Mouse (Mus musculus) right cerebral cortex, postnatal 25 days (tissue): Measurements from ENCODE around the gene Pilra.
A peak's percentile ranks its signal among the peaks of the same experiment; 100 is the strongest.

Experiments
- DNase-seq: peaks from one replicate; pipeline ENCODE4 v3.0.0; 2022

Pilra gene

GRCm38 (mm10) chr5:137822602-137823001 is 13.5 kb downstream of the Pilra start:
- DNase-seq = no peak

- no peak for DNase-seq
Observed at GRCm38 (mm10) chr5:137822126-137822525, 14.0 kb downstream of the Pilra start.

DNA sequence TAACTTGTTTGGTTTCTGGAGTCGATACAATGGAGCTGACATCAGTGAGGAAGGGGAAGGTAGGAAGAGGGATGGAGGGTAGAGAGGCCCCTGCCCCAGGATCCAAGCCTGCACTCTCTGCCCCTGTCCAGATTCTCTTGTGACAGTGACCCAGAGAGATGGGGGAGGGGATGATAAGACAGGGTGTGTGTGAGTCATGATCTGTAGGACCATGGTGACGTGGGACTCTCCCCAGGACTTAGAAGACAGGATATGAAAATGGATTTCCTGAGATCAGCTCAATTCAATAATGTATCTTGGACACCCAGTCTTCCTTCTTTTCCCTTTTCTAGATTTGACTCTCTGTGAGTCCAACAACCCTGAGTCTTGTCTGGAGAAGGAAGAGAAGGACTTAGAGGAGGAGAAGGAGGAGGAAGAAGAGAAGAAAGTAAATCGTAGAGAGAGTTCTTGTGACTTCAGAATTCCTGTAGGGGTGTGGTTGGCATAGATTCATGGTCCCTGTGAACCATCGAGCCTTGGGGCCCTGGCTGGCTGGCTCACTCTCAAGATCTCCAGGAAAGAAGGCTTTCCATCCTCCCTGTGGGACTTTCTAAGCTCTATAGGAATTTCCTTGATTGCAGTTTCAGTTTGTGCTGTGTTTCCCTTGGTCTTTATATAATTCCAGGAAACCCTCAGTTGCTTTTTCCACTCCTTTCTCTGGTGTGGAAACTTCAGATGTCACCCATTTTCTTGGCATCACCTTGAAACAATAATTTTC is 18.4 kb downstream of the Pilra start:
- DNase-seq = no peak

DNA sequence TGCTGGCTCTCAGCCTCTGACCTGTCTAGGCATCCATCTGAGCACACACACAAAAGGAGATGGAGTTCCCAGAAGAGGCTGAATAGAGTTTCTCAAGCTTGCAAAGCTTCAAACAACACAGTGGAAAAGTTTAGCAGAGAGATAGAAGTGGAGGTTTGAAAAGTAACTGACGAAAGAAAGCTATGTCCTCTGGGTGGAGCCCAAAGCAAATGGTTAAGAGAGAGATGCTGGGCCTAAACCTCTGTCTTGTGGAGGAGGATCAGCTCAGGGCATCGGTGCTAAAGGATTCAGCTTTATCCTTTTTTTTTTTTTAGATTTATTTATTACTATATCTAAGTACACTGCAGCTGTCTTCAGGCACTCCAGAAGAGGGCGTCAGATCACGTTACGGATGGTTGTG is 27.8 kb downstream of the Pilra start:
- DNase-seq = no peak

- no peak for DNase-seq
Observed at GRCm38 (mm10) chr5:137806158-137806557, 29.9 kb downstream of the Pilra start.

- no peak for DNase-seq
Observed at GRCm38 (mm10) chr5:137800917-137801316, 35.2 kb downstream of the Pilra start.

DNA sequence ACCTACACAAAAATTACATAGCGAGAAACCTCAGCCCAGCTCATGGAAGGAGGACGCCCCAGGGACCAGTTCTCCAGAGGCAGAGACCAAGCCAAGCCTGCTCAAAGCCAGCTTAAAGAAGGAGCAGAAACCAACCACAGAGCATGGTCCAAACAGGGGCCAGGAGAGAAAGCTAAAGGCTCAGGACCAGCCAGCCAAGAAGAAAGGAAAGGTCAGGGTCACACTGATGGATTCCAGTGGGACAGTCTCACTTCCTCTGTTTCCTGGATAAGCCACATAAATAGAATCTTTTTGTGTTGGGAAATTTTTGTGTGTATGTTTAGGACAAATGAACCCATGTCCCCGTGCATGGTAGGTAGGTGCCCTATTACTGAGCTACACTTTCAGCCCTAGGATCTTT is 39.5 kb downstream of the Pilra start:
- no peak for DNase-seq

DNA sequence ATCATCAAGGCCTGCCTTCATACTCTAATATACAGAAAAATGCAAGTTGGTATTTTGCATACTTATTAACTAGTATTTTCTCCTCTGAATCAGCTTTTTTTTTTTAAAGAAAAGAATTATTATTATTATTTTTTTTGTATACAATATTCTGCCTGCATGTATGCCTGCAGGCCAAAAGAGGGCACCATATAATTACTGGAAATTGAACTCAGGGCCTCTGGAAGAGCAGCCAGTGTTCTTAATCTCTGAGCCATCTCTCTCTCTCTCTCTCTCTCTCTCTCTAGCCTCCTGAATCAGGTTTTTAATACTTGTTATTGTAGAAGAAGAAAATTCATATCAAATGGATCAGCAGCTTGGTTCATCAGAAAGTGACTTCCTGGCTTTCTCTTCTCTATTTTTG is 44.5 kb downstream of the Pilra start:
- no peak for DNase-seq

DNA sequence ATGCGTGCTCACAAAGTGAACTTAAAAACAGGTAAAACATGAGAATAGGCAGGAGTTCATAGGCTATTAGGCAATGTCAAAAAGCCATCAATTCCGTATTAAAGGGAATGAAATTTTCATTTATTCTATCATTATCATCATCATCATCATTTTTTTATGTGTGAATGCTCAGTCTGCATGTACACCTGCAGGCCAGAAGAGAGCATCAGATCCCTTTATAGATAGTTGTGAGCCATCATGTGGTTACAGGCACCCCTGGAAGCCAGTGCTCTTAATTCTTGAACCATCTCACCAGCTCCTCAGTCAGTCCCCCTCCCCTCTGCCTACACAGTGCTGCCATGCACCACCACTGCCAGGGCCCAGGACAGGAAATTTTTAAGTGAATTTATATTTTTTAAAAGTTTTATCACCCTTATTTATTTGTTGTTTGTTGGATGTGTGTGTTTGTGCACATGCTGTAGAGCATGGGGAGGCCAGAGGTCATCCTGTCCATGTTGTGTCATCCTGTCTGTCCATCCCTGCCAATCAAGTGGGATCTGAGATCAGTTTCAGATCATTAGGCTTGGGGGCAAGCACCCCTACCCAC is 47.0 kb downstream of the Pilra start:
- no peak for DNase-seq

GRCm38 (mm10) chr5:137788171-137788570 is 47.9 kb downstream of the Pilra start:
- no peak for DNase-seq

GRCm38 (mm10) chr5:137787151-137787928 is 48.7 kb downstream of the Pilra start, which contains the start of the genes Mepce and Zcwpw1:
Gene Mepce, minus strand, starts transcription at chr5:137787655.
Gene Zcwpw1, plus strand, starts transcription at chr5:137787798.
- DNase-seq = peak; percentile 95

- DNase-seq = peak; percentile 98
Observed at GRCm38 (mm10) chr5:137786109-137786942, 49.8 kb downstream of the Pilra start.

DNA sequence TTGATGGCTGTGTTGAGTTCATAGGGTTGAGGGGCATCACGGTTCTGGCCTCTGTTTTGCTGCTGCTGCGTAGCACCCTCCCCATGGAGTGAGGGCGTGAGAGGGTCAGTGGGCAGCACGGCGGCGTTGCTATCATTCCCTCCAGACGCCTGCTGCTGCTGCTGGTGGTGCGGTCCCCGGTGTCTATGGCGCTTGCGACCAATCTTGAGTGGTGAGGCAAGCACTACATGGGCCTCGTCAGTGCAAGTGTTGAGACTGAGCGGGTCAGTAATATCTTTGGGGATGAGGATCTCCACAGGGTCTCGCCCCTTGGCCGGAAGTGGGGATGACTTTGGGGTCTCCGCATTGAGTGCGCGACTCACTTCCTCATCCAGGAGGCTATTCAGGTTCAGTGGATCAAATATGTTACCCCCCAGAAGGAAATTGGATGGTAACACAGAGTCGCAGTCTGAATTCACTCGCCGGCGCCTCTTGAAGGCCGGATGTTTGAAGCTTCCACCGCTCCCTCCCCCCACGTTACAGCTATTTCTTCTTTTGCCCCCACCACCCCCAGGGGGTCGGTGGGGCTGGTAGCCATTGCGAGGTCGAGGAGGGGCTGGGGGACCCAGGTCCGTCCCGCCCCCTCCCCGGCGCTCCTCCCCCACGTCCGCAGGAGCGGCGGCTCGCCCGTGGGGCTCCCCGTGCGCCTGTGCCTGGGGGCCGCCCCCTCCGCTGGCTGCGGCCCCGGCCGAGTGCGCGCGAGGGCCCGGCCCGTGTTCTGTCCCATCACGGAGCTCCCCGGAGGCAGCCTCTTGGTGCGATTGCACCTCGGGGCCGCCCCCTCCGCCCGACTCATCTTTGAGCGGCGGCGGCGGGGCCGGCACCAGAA is 50.7 kb downstream of the Pilra start:
- DNase-seq = no peak

DNA sequence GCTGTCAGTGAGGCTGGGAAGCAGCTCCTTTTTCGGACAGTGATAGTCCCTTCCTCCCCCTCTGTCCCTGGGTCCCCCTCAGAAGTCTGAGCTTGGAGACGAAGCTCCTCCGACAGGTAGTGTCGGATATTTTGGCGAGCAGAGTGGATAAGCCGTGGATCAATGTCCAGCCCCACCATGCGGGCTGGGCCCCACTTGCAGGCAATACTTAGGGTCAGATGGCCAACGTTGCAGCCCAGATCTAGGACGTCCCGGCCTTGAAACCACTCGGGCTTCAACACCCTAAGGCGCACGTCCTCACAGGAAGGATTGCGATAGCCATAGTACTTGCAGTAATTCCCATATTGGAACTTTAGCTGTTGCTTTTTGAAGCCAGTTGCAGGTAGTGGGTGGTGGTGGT is 51.5 kb downstream of the Pilra start:
- DNase-seq = no peak

GRCm38 (mm10) chr5:137783901-137784540 is 52.1 kb downstream of the Pilra start:
- no peak for DNase-seq

DNA sequence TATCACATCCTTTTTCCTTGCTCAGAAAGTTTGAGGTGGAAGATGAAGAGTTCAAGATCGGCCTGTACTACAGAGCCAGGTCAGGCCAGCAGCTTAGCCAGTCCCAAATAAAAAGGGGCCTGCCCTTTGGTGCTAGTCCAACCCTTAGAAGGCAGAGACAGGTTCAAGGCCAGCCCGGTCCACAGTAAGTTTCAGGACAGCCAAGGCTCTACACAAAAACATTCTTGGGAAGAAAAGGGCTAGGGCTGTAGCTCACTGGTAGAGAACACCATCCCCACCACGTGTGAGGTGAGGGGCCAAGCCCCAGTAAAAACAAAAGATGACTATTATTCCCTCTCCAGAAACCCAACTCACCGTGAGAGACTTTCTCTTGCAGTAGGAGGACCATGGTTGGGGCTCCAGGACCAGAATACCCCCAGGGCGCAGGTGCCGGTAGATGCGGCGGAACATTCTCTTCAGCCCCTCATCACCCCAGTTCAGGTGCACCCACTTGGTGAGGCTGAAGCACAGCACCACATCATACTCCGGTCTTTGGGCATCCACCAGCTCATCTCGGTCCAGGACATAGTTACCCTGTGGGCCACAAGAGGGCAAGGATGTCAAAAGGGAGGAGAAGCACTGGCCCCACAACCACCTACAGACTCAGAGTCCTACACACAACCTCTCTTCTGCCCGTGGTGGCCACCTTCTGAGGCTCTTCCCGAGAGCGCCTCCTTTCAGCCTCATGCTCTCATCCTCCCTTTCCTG is 53.1 kb downstream of the Pilra start:
- DNase-seq = no peak

GRCm38 (mm10) chr5:137781661-137782060 is 54.4 kb downstream of the Pilra start:
- DNase-seq = no peak

DNA sequence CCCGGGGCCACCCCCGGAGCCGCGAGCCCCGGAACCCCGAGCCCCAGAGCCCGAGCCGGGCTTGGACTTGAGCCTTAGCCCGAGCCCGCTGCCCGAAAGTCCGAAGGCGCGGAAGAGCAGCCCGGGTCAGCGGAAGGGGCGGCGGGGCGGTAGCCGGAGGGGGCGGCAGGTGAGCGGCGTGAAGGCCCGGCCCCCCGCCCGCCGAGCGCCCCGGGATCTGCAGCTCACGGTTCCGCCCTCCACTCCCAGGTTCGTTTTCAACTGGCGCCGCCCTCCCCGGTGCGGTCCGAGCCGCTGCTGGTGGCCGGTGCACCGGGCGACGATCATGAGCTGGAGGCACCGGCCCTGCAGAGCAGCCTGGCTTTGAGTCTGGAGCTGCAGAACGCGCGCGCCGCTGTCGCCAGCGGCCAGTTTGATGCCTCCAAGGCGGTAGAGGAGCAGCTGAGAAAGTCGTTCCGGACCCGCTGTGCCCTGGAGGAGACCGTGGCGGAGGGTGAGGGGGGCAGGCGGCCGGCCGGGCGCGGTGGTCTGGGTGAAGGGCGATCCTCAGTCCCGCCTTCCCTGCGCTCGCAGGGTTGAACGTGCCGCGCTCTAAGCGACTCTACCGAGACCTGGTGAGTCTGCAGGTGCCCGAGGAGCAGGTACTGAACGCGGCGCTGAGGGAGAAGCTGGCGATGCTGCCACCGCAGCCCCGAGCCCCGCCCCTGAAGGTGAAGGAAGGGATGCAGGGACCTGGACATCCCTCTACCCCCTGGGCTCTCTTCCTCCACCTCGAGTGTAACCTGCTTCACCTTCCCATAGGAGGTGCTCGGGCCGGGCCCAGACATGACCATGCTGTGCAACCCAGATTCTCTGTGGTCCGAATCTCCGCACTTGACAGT is 56.8 kb downstream of the Pilra start:
- peak; percentile 21 for DNase-seq

- peak; percentile 97 for DNase-seq
Observed at GRCm38 (mm10) chr5:137778635-137779034, 57.4 kb downstream of the Pilra start, which contains the start of gene Ppp1r35. Gene Ppp1r35, plus strand, starts transcription at chr5:137778849.
